ENCODE assay signal across 8 mouse cellular contexts in genomic region chr10:67002207-67003008, GRCm38 (mm10).
DNase-seq lines count a peak whose midpoint lies in the region; ATAC-seq and TF ChIP-seq lines count a peak whose summit lies in the region.

No protein-coding gene starts in this region.

- peaks cover 15% of the 10 kb centered on the region for H3K9me3 ChIP-seq in ES-Bruce4 (replicated peaks; ENCODE audit: control insufficient read depth, insufficient read depth, low read length, poor library complexity, severe bottlenecking)
- no peaks in the 10 kb centered on the region for H3K9me3 ChIP-seq in forebrain, embryonic 13.5 days (replicated peaks)

- no peak for TF ChIP-seq CTCF in ES-Bruce4 (IDR thresholded peaks at IDR 0.05; ENCODE audit: low read depth, low read length)

- H3K27me3 ChIP-seq in ES-Bruce4 (ENCODE audit: control insufficient read depth, insufficient read depth, low read length, poor library complexity, severe bottlenecking): no peaks in the 10 kb centered on the region
- no peaks in the 10 kb centered on the region for H3K27me3 ChIP-seq in forebrain, embryonic 13.5 days

- H3K36me3 ChIP-seq in ES-Bruce4 (ENCODE audit: control insufficient read depth, insufficient read depth, low read length, poor library complexity, severe bottlenecking): no peaks in the 10 kb centered on the region
- no peaks in the 10 kb centered on the region for H3K36me3 ChIP-seq in forebrain, embryonic 13.5 days (ENCODE audit: poor library complexity, severe bottlenecking)

- intact Hi-C loops in heart, postnatal 25 days (cut with DNase I): loop anchor here (1.0 to 5.0 kb wide), 4 partner anchors 80 to 185 kb away; partner anchors contain the start of genes Jmjd1c and Reep3

- H3K4me1 ChIP-seq in ES-Bruce4 (ENCODE audit: control insufficient read depth, insufficient read depth, low read length): no peaks in the 10 kb centered on the region
- H3K4me1 ChIP-seq in forebrain, embryonic 13.5 days: peaks cover 32% of the 10 kb centered on the region

- peak overlapping the region; percentile 96 for H3K27ac ChIP-seq in ES-Bruce4 (ENCODE audit: insufficient read depth, low read length)
- peak overlapping the region; percentile 93 for H3K27ac ChIP-seq in forebrain, embryonic 13.5 days

- WGBS in forebrain, embryonic 13.5 days: 13% methylated on average over 30 of the region's 30 CpGs

- DNase-seq in adrenal gland, postnatal 25 days: peak; percentile 77
- DNase-seq in heart, postnatal 25 days (ENCODE audit: low spot score): peak; percentile 85
- DNase-seq in kidney, postnatal 4 days: peak; percentile 88 to 94
- peak; percentile 81 for DNase-seq in lung, postnatal 14 days
- peak; percentile 59 for DNase-seq in retina, postnatal 1 day
- DNase-seq in yolk sac, embryonic 10.5 days (ENCODE audit: low spot score): peak; percentile 76

- TF ChIP-seq POLR2A in ES-Bruce4 (IDR thresholded peaks at IDR 0.05; ENCODE audit: insufficient read depth, low read length): peak; percentile 45

- peak overlapping the region; percentile 57 for H3K4me3 ChIP-seq in ES-Bruce4 (ENCODE audit: low read depth, low read length)
- peak overlapping the region; percentile 34 for H3K4me3 ChIP-seq in forebrain, embryonic 13.5 days

- TF ChIP-seq EP300 in ES-Bruce4 (IDR thresholded peaks at IDR 0.05; ENCODE audit: insufficient read depth, low read depth, low read length): peak; percentile 96

- peak overlapping the region; percentile 67 for H3K9ac ChIP-seq in ES-Bruce4 (ENCODE audit: low read depth, poor library complexity, severe bottlenecking)
- peak overlapping the region; percentile 50 for H3K9ac ChIP-seq in forebrain, embryonic 13.5 days

- 0 out of 2 replicates have a peak, but pooled peaks have one; percentile 36 for ATAC-seq in forebrain, embryonic 13.5 days

- peak overlapping the region; percentile 63 for H3K4me2 ChIP-seq in forebrain, embryonic 13.5 days

Comparison
In these comparisons a context has a peak if more than half of its experiments do, and no peak if none do; other contexts are left out.
1. Peak in every context shown above with its lines: DNase-seq, ATAC-seq, H3K4me3 ChIP-seq and H3K27ac ChIP-seq.